Mouse (Mus musculus) cerebellum, postnatal 10 days (tissue): Measurements from ENCODE around the gene Gtdc1.

Source experiments
- DNase-seq, 2 experiments: peaks; one replicate each; pipeline ENCODE4 v3.0.0; 2021; ENCODE audit warnings: mixed read lengths in 2 of 2

The Gtdc1 gene

DNA sequence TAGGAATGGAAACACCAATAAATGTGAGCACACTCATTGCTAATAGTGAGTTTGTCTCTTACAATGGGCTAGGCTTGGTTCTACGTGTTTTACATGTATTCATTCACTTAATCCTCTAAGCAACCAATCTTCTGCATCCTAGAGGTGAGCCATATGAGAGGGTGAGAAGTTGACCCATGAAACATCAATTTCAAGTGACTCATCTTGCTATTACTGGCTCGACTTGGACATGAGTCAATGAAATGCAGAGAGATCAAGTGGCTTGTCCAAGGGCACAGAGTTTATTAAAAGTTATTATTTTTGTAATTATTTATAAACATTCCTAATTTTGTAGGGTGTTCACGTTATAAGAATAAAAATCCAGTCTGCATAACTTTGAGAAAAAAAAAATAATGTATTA, 408.2 kb downstream of the Gtdc1 start:
- no peak for DNase-seq

DNA sequence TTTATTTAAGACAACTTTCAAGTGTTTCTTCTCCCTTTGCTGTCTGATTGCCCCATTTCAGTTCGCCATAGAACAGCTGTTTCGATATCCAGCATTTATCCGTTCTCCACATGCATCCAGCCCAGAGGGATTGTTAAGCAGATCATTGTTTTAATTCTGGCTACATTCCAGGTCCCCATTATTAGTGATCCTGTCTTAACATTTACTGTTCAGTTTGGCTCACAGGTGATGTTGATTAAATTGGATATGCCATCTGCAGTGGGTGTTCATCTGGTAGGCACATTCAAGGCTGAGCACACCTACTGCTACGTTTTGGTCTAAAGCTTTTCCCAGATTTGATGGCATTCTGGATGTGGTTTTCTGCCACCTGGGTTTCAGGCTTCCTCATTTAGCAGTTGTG, 409.4 kb downstream of the Gtdc1 start:
- DNase-seq, result no peak
